Comparison of ENCODE assay signal across 16 mouse cellular contexts in genomic region chr13:45049261-45050020, GRCm38 (mm10). TPM values are rescaled to one million over a fixed set of nuclear protein-coding genes. Genes with fewer than 3 reads are reported as not detected.
DNase-seq lines count a peak whose midpoint lies in the region; ATAC-seq lines count a peak whose summit lies in the region.
"Had no signal": no experiment of that assay in that cellular context is flagged by ENCODE, and none has a peak within 500 bp of the region (broad histone marks: within the 10 kb centered on the region; RNA-seq: fewer than 3 reads in every experiment).

No protein-coding gene starts in this region.

- ATAC-seq in cerebellum, adult (ENCODE audit: insufficient number of reproducible peaks, low FRiP score, low TSS enrichment), result no peak

- DNase-seq in frontal cortex, adult 2 months (ENCODE audit: extremely low spot score in 1 of 2, low spot score in 1 of 2), result peak; percentile 41 to 63
- no peak for DNase-seq in frontal cortex, postnatal 14 days (ENCODE audit: low spot score in 2 of 2)
- DNase-seq in layer of hippocampus, adult 11-12 months (ENCODE audit: low spot score), result peak; percentile 49
- DNase-seq in layer of hippocampus, postnatal 36 days, result peak; percentile 9 to 36
- peak; percentile 49 for DNase-seq in right cerebral cortex, postnatal 25 days
- no peak for DNase-seq in neural tube, embryonic 10.5 days (ENCODE audit: extremely low spot score, low spot score)
- DNase-seq: adrenal gland, postnatal 14 days; heart, adult 2 months; thymus, adult 18-20 months had no signal

RNA-seq across cellular contexts. Expression of gene Gm9817, which starts 29.1 kb away (rescaled TPM):
- 0.04 TPM in 2 replicates for polyA plus RNA-seq in frontal cortex, adult 2 months (2012; rRNA removed)
- total RNA-seq in layer of hippocampus, postnatal 36 days (2021), result under 1 TPM in 1 of 2 experiments, not detected in 1; 0.12 TPM
- total RNA-seq: adrenal gland, postnatal 14 days; neutrophil, adult 5-6 weeks had no signal
- polyA plus RNA-seq: embryonic facial prominence, embryonic 12.5 days; heart, adult 2 months; hindbrain, embryonic 12.5 days; intestine, embryonic 14.5 days; kidney, embryonic 15.5 days; liver, embryonic 16.5 days had no signal

RNA-seq across cellular contexts. Expression of gene Dtnbp1, which starts 47.5 kb away (rescaled TPM):
- 123 and 141 TPM in 2 replicates for polyA plus RNA-seq in frontal cortex, adult 2 months (2012; rRNA removed)
- total RNA-seq in layer of hippocampus, postnatal 36 days (2021), result 10 to 100 TPM; 81.1 to 82.7 TPM

Comparison
In these comparisons a context has a peak if more than half of its experiments do, and no peak if none do; other contexts are left out.
1. DNase-seq: peak in frontal cortex, adult 2 months (2 of 2), layer of hippocampus, adult 11-12 months (single experiment), layer of hippocampus, postnatal 36 days (2 of 2) and right cerebral cortex, postnatal 25 days (single experiment); none in frontal cortex, postnatal 14 days (0 of 2) and neural tube, embryonic 10.5 days (single experiment).